Mouse (Mus musculus) frontal cortex, postnatal 25 days (tissue): Measurements from ENCODE around the gene Zmynd10.
A peak's percentile ranks its signal among the peaks of the same experiment; 100 is the strongest.

ENCODE experiments used
- DNase-seq, 2 experiments: peaks; one replicate each; pipeline ENCODE4 v3.0.0; 2022; ENCODE audit warnings: low spot score in 2 of 2

Zmynd10 gene

GRCm38 (mm10) chr9:107580501-107581317, 33.6 kb downstream of the Zmynd10 start, which contains the start of gene Hyal3:
Gene Hyal3, plus strand, starts transcription at chr9:107580818.
- DNase-seq = peak; percentile 70 to 74

GRCm38 (mm10) chr9:107581584-107581983, 34.5 kb downstream of the Zmynd10 start:
- DNase-seq = no peak

GRCm38 (mm10) chr9:107582509-107583062, 35.5 kb downstream of the Zmynd10 start:
- no peak for DNase-seq

- DNase-seq = no peak
These were observed 36.1 kb downstream of the Zmynd10 start for GRCm38 (mm10) chr9:107583174-107583573.

GRCm38 (mm10) chr9:107586504-107586903, 39.4 kb downstream of the Zmynd10 start:
- no peak for DNase-seq

GRCm38 (mm10) chr9:107586974-107587832, 40.1 kb downstream of the Zmynd10 start, which contains the start of gene Ifrd2:
Gene Ifrd2, plus strand, starts transcription at chr9:107587642.
- peak; percentile 92 to 95 for DNase-seq

GRCm38 (mm10) chr9:107587833-107588639, 40.9 kb downstream of the Zmynd10 start:
- peak in 1 of 2 experiments; percentile 42 for DNase-seq

- DNase-seq = no peak
These were observed 43.1 kb downstream of the Zmynd10 start for GRCm38 (mm10) chr9:107590058-107590772.

- DNase-seq = no peak
These were observed 43.6 kb downstream of the Zmynd10 start for GRCm38 (mm10) chr9:107590773-107591060.

- no peak for DNase-seq
These were observed 46.2 kb downstream of the Zmynd10 start for GRCm38 (mm10) chr9:107593101-107593976.

- no peak for DNase-seq
These were observed 47.4 kb downstream of the Zmynd10 start for GRCm38 (mm10) chr9:107594281-107595062.

GRCm38 (mm10) chr9:107596619-107597569, 49.8 kb downstream of the Zmynd10 start:
- DNase-seq = no peak

GRCm38 (mm10) chr9:107598385-107598784, 51.3 kb downstream of the Zmynd10 start:
- DNase-seq = no peak

- no peak for DNase-seq
These were observed 52.3 kb downstream of the Zmynd10 start for GRCm38 (mm10) chr9:107599433-107599832.

- no peak for DNase-seq
These were observed 52.7 kb downstream of the Zmynd10 start for GRCm38 (mm10) chr9:107599842-107600241.

GRCm38 (mm10) chr9:107600745-107601144, 53.6 kb downstream of the Zmynd10 start:
- no peak for DNase-seq
